Mouse (Mus musculus): ENCODE data around the gene Sycp1.

Gene Sycp1

GRCm38 (mm10) chr3:102935451-102936354 is at the start of gene Sycp1:
Gene Sycp1, minus strand, starts transcription at chr3:102936100.
- no peak for DNase-seq (ENCODE audit: low read depth, low spot score)

DNA sequence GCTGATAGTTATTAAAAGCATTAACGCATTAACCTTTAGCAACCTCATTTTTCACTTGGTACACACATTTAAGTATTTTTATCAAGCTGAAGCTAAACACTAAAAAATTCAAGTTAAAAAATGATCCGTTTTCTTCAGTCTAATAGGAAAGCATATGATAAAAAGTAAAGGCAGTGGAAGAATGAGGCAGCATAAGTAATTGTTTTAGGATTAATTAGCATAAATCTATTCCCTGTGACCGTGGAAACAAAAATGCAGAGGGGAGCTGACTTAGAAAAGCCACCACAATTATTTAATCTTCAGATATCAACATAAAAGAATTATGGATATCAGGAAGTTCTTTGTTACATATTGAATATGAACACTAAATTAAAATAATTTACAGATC is 44.4 kb upstream of the Sycp1 start:
- DNase-seq (ENCODE audit: low read depth, low spot score): no peak

- DNase-seq (ENCODE audit: low read depth, low spot score): no peak
Measured at GRCm38 (mm10) chr3:102979550-102980348, 43.8 kb upstream of the Sycp1 start.

GRCm38 (mm10) chr3:102976906-102977305 is 41.0 kb upstream of the Sycp1 start:
- no peak for DNase-seq (ENCODE audit: low read depth, low spot score)

DNA sequence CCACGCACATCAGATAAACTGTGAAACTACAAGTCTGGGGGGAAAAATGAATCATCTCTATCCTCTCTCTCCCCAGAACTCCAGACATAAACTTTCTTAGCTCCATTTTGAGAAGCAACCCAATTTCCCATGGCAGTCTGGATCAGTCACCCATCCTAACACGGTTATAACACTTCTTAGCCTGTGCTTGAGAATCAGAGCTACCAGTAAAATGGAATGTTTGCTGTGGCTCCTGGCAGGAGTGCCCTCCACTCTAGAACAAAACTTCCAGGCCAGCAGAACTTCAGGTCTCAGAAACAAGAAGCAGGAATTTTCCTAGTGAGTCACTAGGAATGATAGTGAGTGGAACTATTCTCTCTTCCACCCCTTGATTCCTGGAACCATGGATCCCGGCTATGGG is 34.6 kb upstream of the Sycp1 start:
- no peak for DNase-seq (ENCODE audit: low read depth, low spot score)

DNA sequence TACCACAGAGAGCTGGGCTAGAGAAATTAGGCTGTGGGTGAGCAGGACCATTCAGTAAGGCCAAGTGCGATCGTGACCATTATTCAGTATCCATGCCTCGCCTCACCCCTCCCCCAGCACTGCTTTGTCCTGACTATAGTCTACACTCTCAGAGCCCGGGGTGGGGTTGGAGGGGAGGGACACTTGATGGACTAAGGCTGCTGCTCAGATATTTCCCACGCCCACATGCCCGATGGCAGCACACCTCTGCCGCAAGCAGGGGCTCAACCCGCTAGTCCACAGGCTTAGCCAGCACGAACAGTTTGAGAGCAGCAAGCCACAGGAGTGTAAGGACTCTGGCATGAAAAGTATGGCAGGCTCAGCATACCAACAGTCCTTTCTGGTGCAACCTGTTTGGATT is 34.2 kb upstream of the Sycp1 start:
- DNase-seq (ENCODE audit: low read depth, low spot score): no peak

DNA sequence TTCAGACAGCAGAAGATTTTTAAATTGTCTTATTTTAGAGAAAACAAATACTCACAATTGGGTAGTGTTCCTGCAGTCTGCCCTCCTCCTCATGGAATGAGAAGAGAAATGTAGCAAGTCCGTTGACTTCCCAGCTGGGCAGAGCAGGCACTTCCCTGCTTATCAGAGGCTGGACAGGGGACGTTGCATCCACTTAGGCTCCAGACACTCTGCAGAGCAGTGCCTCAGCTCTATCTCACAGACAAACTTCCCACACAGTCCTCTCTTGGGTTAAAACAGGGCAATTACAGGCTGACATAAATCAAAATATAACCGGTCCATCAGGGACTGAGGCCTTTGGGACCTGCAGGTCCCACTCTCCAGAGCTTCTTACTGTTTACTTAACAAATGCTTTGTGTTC is 28.1 kb upstream of the Sycp1 start, which contains the start of gene Nr1h5:
TSS of gene Nr1h5 (minus strand) at position 101 of the 400 bp plus-strand sequence.
- no peak for DNase-seq (ENCODE audit: low read depth, low spot score)

DNA sequence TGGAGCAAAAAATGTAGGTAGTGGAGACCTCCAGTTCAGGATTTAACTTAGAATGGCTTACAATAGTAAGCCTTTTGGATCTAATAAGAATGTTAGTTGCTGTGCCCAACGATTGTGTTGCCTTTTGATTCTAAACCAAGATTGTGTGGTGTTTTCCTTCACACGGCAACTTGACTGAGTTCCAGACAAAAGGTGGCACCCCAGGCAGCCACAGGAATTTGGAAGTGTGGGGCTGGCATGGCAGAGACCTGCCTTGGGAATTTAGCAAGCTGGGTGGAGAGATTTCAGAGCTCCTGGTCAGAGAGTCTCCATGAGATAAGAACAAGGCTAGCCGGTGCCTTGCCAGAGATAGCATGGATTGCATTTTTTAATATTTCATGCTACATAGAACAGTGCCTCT is 19.7 kb upstream of the Sycp1 start:
- no peak for DNase-seq (ENCODE audit: low read depth, low spot score)

DNA sequence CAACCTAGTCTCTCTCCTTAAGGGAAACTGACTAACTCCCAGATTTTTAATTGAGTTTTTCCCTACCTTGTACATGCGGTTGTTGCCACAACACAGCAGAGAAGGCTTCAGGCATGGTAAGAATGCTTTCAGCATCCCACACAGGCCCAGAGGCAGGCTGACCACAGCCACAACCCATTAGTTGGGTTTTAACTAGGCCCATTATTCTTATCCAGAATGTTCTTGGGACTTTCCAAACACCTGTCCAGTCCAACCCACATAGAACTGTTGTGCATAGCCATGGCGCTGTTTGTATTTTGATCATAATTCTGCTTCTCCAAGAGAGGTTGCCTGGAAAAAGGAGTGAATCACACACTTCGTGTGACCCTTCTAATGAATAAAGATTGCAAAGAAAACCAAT is 19.2 kb upstream of the Sycp1 start:
- DNase-seq (ENCODE audit: low read depth, low spot score): no peak

- no peak for DNase-seq (ENCODE audit: low read depth, low spot score)
Measured at GRCm38 (mm10) chr3:102954476-102954875, 18.6 kb upstream of the Sycp1 start.

DNA sequence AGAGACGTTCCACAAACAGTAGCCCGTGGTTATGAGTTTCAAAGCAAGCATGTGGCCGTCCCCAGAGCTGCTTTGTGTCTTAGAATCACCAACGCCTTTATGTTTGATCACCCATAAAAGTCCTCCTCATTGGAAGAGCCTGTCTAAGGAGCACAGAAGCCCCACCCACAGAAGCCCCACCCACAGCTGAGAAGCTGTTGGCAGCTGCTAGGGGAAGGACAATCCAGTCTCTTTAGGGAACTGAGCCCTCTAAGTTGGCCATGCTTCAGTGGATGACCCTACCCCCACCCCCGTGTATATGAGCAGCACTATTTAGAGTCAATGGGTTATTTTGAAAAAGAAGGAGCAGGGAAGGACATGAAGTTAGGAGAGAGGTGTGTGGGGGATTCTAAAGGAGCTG is 11.0 kb upstream of the Sycp1 start:
- DNase-seq (ENCODE audit: low read depth, low spot score): no peak

- no peak for DNase-seq (ENCODE audit: low read depth, low spot score)
Measured at GRCm38 (mm10) chr3:102946312-102946711, 10.4 kb upstream of the Sycp1 start.

- DNase-seq (ENCODE audit: low read depth, low spot score): no peak
Measured at GRCm38 (mm10) chr3:102938100-102938499, 2.2 kb upstream of the Sycp1 start.

- no peak for DNase-seq (ENCODE audit: low read depth, low spot score)
Measured at GRCm38 (mm10) chr3:102899136-102899535, 36.8 kb downstream of the Sycp1 start.

DNA sequence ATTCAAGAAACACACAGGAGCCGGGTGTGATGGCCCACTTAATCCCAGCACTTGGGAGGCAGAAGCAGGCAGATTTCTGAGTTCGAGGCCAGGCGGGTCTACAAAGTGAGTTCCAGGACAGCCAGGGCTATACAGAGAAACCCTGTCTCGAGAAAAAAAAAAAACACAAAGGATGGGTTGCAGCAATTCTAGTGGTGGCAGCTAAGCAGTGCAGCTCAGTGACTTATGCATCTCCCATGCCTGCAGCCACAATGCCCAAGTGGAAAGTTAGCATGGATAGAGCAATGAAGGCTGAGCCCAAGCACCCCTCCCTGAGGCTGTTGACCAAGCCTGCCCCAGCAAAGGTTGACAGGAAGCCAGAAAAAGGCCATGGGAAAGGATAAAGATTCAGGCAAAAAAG is 55.4 kb downstream of the Sycp1 start:
- no peak for DNase-seq (ENCODE audit: low read depth, low spot score)

GRCm38 (mm10) chr3:102848661-102849060 is 87.2 kb downstream of the Sycp1 start:
- DNase-seq (ENCODE audit: low read depth, low spot score): no peak

DNA sequence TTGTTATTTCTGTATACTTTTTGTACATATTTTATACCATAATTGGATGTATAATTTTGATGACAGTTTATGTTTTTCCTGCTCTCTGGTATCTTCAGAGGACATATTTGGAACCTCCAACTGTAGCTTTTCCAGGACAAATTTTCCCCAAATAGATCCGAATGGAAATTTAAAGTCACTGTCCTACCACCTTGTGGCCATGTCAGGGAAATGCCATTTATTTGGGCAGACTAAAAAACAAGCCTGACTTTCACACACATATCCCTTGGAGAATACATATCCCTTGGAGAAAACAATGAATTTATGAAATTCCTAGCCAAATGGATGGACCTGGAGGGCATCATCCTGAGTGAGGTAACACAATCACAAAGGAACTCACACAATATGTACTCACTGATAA is 93.5 kb downstream of the Sycp1 start:
- DNase-seq (ENCODE audit: low read depth, low spot score): no peak

GRCm38 (mm10) chr3:102803937-102804336 is 132.0 kb downstream of the Sycp1 start:
- DNase-seq (ENCODE audit: low read depth, low spot score): peak; percentile 61

GRCm38 (mm10) chr3:102787369-102787768 is 148.5 kb downstream of the Sycp1 start:
- DNase-seq (ENCODE audit: low read depth, low spot score): no peak

DNA sequence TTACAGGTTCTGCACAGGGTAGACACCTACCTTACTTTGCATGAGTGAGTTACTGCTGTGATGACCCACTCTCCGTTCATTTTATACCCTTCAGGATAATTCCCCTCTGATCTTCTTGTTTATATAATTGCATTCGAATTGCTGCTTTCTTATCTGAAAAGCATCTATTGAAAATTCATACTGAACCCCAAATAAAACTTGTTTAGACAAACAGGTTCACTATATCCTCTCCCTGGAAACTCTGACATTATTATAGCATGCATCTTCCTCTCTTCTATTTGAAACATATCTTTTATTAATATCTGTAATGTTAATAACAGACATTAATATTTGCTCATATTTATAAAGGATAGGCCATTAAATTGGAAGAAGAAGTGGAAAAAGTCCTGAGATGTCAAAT is 153.3 kb downstream of the Sycp1 start, which contains the start of gene Tshb:
TSS of gene Tshb (minus strand) at position 101 of the 400 bp plus-strand sequence.
- no peak for DNase-seq (ENCODE audit: low read depth, low spot score)

DNA sequence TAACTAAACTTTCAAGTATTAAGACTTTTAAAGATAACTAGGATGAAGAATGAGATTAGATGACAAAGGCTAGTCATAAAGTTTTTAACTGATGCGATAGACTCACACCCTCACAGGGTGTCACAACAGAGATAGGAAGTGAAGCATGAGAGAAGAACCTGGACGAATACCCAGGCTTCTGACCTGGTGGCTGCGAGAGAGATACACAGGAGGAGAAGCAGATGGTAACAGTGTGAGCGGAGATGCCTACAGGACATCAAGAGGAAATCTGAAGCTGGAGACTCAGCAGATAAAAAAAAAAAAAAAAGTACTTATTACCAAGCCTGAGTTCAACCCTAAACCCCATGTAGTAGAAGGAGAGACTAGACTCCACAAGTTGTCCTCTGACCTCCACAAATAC is 162.9 kb downstream of the Sycp1 start:
- no peak for DNase-seq (ENCODE audit: low read depth, low spot score)

Data from embryo, embryonic 11.5 days (tissue).